Mouse (Mus musculus) G1E (cell line): ENCODE results near the gene Ablim1.

ENCODE experiments used
- CTCF ChIP-seq: IDR thresholded peaks from 2 replicates; pipeline ENCODE4 v1.5.1; 2012; ENCODE audit warnings: low read depth, low read length, inconsistent platforms, mixed read lengths
- GATA1 ChIP-seq: IDR thresholded peaks from 2 replicates; pipeline ENCODE4 v1.6.1; 2012; ENCODE audit warnings: borderline replicate concordance, low read length, inconsistent platforms, mixed read lengths
- POLR2AphosphoS5 ChIP-seq: IDR thresholded peaks from 2 replicates; pipeline ENCODE4 v1.6.1; 2012; ENCODE audit warnings: low read depth, low read length, inconsistent platforms; ENCODE audit not compliant: insufficient replicate concordance
- TAL1 ChIP-seq: conservative IDR thresholded peaks from 2 replicates; pipeline ENCODE4 v1.6.1; 2012; ENCODE audit warnings: low read depth, low read length, inconsistent platforms, mixed read lengths

DNA sequence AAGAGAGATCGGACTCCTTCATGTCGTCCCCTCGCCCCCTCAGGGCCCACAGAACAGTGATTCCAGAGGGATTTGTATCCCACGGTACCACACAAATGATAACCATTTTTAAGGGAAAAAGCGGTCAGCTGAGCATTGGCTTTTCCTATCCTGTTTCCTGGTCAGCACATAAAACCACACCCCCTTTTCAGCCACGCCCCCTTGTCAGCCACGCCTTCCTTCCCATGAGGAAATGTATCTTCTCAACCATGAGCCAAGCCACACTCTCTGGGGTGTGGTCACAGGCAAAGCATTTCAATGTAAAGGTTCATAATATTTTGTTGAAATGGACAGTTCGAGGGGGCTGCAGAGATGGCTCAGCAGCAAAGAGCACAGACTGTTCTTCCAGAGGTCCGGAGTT, 163.2 kb downstream of the Ablim1 start:
- no peak for TF ChIP-seq CTCF
- TF ChIP-seq GATA1, result no peak
- no peak for TF ChIP-seq TAL1
- TF ChIP-seq POLR2AphosphoS5, result no peak
